Mouse (Mus musculus) spleen, adult 2 months (tissue): ENCODE data around the gene Zfp661. TPM values are rescaled to one million over a fixed set of nuclear protein-coding genes. Genes with fewer than 3 reads are reported as not detected.

Source experiments
- DNase-seq, 2 experiments: peaks; one replicate each; pipeline versions ENCODE4 v3.0.0 to v3.0.0-alpha.2; 2012 to 2021; ENCODE audit warnings: low spot score in 2 of 2, low read depth in 1 of 2
- H3K27ac ChIP-seq: fragments of 200-500 bp; 2 replicates; pipeline ENCODE4 v1.5.1; 2012; ENCODE audit warnings: low read length, inconsistent platforms; ENCODE audit not compliant: insufficient read depth
- H3K27me3 ChIP-seq: fragments of 200-500 bp; 2 replicates; pipeline ENCODE4 v1.6.1; 2012; ENCODE audit warnings: mild to moderate bottlenecking, moderate library complexity, low read length, inconsistent platforms; ENCODE audit not compliant: control insufficient read depth, insufficient read depth
- H3K36me3 ChIP-seq: fragments of 200-500 bp; 2 replicates; pipeline ENCODE4 v1.6.1; 2012; ENCODE audit warnings: mild to moderate bottlenecking, low read length, inconsistent platforms; ENCODE audit not compliant: control insufficient read depth, insufficient read depth
- H3K4me1 ChIP-seq: fragments of 200-500 bp; 2 replicates; pipeline ENCODE4 v1.6.1; 2011; ENCODE audit warnings: inconsistent platforms; ENCODE audit not compliant: control insufficient read depth, insufficient read depth, insufficient read length
- H3K4me3 ChIP-seq: fragments of 200-500 bp; 2 replicates; pipeline ENCODE4 v1.5.1; 2011; ENCODE audit warnings: mild to moderate bottlenecking, inconsistent platforms; ENCODE audit not compliant: insufficient read depth, insufficient read length; ENCODE audit errors: extremely low read depth
- CTCF ChIP-seq: fragments of 200-500 bp; IDR thresholded peaks from 2 replicates; pipeline ENCODE4 v1.5.1; 2011; ENCODE audit warnings: mild to moderate bottlenecking, inconsistent platforms; ENCODE audit not compliant: insufficient read depth, insufficient read length, insufficient replicate concordance; ENCODE audit errors: extremely low read depth
- POLR2A ChIP-seq: fragments of 200-500 bp; IDR thresholded peaks from 2 replicates; pipeline ENCODE4 v1.6.1; 2011; ENCODE audit warnings: low read depth, low read length, inconsistent platforms
- WGBS: fragments of 180-500 bp; shearing (Covaris S2); methylation state at CpG from one replicate; pipeline ENCODE4 v1.1.7; 2018; 5-methylcytosine and 5-hydroxymethylcytosine counted together
- polyA plus RNA-seq: library from polyadenylated mRNA; depleted of rRNA; stranded (reverse); fragments of >200 nt; gene quantifications from 2 replicates; pipeline ENCODE4 v1.2.3, GENCODE M21; 2012; rRNA removed

The Zfp661 gene
- polyA plus RNA-seq, 1 experiment, result 1.8 TPM

- Histone ChIP-seq H3K27ac (no peak overlapping the region), H3K4me3 (no peak overlapping the region), H3K27me3 (peaks cover 6% of the 10 kb centered on the region; the same call in 1 of the 2 replicates), H3K4me1 (no peaks in the 10 kb centered on the region; the same call in 1 of the 2 replicates), H3K36me3 (no peaks in the 10 kb centered on the region)
- TF ChIP-seq CTCF (no peak), POLR2A (no peak)
- DNase-seq, result no peak
- WGBS, result 73% methylated on average over 3 of the region's 3 CpGs
Measured at GRCm38 (mm10) chr2:127537548-127537947, 49.3 kb downstream of the Zfp661 start.

GRCm38 (mm10) chr2:127535363-127535762, 51.5 kb downstream of the Zfp661 start:
- H3K27ac ChIP-seq, result no peak overlapping the region
- H3K27me3 ChIP-seq, result no peaks in the 10 kb centered on the region
- 78% methylated on average over 9 of the region's 9 CpGs for WGBS
- no peaks in the 10 kb centered on the region for H3K36me3 ChIP-seq
- TF ChIP-seq CTCF (no peak), POLR2A (no peak)
- no peak for DNase-seq
- no peaks in the 10 kb centered on the region for H3K4me1 ChIP-seq
- no peak overlapping the region for H3K4me3 ChIP-seq

- H3K4me1 ChIP-seq, result no peaks in the 10 kb centered on the region
- no peak overlapping the region for H3K27ac ChIP-seq
- WGBS, result 13% methylated on average over 9 of the region's 9 CpGs
- no peak for DNase-seq
- H3K27me3 ChIP-seq, result no peaks in the 10 kb centered on the region
- TF ChIP-seq POLR2A (no peak), CTCF (no peak)
- H3K36me3 ChIP-seq, result no peaks in the 10 kb centered on the region
- no peak overlapping the region for H3K4me3 ChIP-seq
Measured at GRCm38 (mm10) chr2:127532379-127532778, 54.5 kb downstream of the Zfp661 start.

GRCm38 (mm10) chr2:127531592-127531991, 55.3 kb downstream of the Zfp661 start:
- Histone ChIP-seq H3K27me3 (no peaks in the 10 kb centered on the region), H3K4me3 (no peak overlapping the region), H3K4me1 (no peaks in the 10 kb centered on the region), H3K36me3 (no peaks in the 10 kb centered on the region), H3K27ac (no peak overlapping the region)
- 85% methylated on average over 2 of the region's 2 CpGs for WGBS
- DNase-seq, result no peak
- TF ChIP-seq POLR2A (no peak), CTCF (no peak)

GRCm38 (mm10) chr2:127530418-127530817, 56.5 kb downstream of the Zfp661 start:
- 80% methylated on average over 3 of the region's 3 CpGs for WGBS
- no peak for DNase-seq
- H3K4me1 ChIP-seq, result no peaks in the 10 kb centered on the region
- H3K4me3 ChIP-seq, result no peak overlapping the region
- no peaks in the 10 kb centered on the region for H3K27me3 ChIP-seq
- no peaks in the 10 kb centered on the region for H3K36me3 ChIP-seq
- H3K27ac ChIP-seq, result no peak overlapping the region
- no peak for TF ChIP-seq CTCF

- TF ChIP-seq POLR2A (no peak), CTCF (no peak)
- no peaks in the 10 kb centered on the region; the same call in 1 of the 2 replicates for H3K4me1 ChIP-seq
- no peak for DNase-seq
- H3K27ac ChIP-seq, result no peak overlapping the region
- no peak overlapping the region for H3K4me3 ChIP-seq
- WGBS, result 88% methylated on average over 3 of the region's 3 CpGs
- H3K36me3 ChIP-seq, result no peaks in the 10 kb centered on the region
- H3K27me3 ChIP-seq, result no peaks in the 10 kb centered on the region
Measured at GRCm38 (mm10) chr2:127525004-127525775, 61.7 kb downstream of the Zfp661 start.

Other genes with a start within 250 kb of the Zfp661 start
- gene Astl, start 248.5 kb downstream of the Zfp661 start, polyA plus RNA-seq, result 0.08 TPM in 2 replicates
- 1.2 and 1.3 TPM in 2 replicates for gene Adra2b, start 223.9 kb downstream of the Zfp661 start, polyA plus RNA-seq
- gene Gpat2, start 161.9 kb downstream of the Zfp661 start, polyA plus RNA-seq, result 0.32 and 0.34 TPM in 2 replicates
- gene Fahd2a, start 142.5 kb downstream of the Zfp661 start, polyA plus RNA-seq, result 7.8 and 8.3 TPM in 2 replicates
- gene Kcnip3, start 65.0 kb downstream of the Zfp661 start, polyA plus RNA-seq, result 2.3 and 4.2 TPM in 2 replicates
- 0.28 and 0.39 TPM in 2 replicates for gene Prom2, start 45.6 kb downstream of the Zfp661 start, polyA plus RNA-seq
- 23.3 and 34.5 TPM in 2 replicates for gene Mrps5, start 128 bp upstream of the Zfp661 start, polyA plus RNA-seq
- gene Mal, start 69.6 kb upstream of the Zfp661 start, polyA plus RNA-seq, result 1.3 and 1.6 TPM in 2 replicates
- gene Mall, start 142.8 kb upstream of the Zfp661 start, polyA plus RNA-seq, result 0.30 and 0.41 TPM in 2 replicates
- 0.86 and 1.1 TPM in 2 replicates for gene Nphp1, start 201.8 kb upstream of the Zfp661 start, polyA plus RNA-seq
- 21.9 and 39.2 TPM in 2 replicates for gene Mtln, start 205.4 kb upstream of the Zfp661 start, polyA plus RNA-seq
- 0.83 and 0.97 TPM in 2 replicates for gene Bub1, start 244.8 kb upstream of the Zfp661 start, polyA plus RNA-seq